Mouse (Mus musculus) frontal cortex, postnatal 36 days (tissue): ENCODE data around the gene Epn2.

Source experiments
- DNase-seq, 2 experiments: peaks; one replicate each; pipeline ENCODE4 v3.0.0; 2022; ENCODE audit warnings: low spot score in 2 of 2

The Epn2 gene

GRCm38 (mm10) chr11:61578983-61579877 is at the start of gene Epn2:
Gene Epn2, minus strand, starts transcription at chr11:61579687.
- DNase-seq, result peak; percentile 69 to 72

- no peak for DNase-seq
These were observed 47.0 kb upstream of the Epn2 start for GRCm38 (mm10) chr11:61626509-61626908.

GRCm38 (mm10) chr11:61625136-61625535 is 45.6 kb upstream of the Epn2 start:
- peak in 1 of 2 experiments; percentile 38 for DNase-seq

DNA sequence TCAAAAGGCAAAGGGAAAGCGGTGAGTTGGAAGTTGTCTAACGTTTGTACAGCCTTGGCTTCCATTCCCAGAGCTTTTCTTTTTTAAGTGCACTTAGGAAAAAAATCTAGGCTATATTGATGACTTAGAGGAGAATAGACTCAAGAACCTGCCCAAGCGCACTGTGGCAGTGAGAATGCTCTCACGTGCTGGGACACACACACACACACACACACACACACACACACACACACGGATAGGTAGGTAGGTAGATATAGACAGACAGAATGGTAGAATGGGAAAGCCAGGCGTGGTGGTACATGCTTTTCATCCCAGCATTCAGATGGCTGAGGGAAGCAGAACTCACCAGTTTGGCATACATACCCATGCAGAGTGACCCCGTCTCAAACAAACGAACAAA is 41.3 kb upstream of the Epn2 start:
- DNase-seq, result no peak

- peak; percentile 87 to 88 for DNase-seq
These were observed 40.8 kb upstream of the Epn2 start for GRCm38 (mm10) chr11:61620254-61620670.

DNA sequence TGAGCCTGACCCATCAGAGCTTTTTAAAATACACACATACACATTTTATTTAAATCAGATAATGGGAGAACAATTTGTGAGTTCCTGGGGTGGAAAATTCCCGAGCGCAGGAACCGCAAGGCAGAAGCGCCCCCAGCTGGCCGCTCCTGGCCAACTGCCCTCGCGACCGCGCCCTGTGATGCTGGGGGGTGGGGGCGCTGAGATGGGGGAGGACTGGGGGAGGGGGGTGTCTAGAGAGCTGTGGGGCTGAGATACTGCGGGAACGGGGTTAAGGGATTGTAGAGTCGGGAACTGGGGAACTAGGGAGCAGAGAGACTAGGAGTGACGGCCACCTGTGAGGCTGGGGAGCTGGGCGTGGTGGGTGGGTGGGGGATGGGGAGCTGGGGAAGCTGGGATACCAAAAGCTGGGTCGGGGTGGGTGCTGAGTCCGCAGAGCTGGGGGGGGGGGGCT is 40.3 kb upstream of the Epn2 start:
- peak; percentile 70 to 72 for DNase-seq

DNA sequence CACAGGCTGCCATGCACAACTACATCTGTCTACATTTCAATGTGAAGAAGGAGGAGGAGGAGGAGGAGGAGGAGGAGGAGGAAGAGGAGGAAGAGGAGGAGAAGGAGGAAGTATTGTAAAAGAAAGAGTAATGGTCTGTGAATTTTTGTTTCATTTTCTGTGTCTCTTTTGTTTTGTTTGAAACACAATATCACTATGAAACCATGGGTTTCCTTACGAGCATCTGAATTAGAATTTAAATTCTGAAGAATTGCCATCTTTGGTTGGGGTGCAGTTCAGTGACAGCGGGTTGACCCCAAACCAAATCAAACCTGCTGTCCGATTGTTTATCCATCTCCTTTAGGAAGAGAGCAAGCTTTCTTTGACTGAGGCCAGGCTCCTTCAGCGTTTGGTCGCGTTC is 39.9 kb upstream of the Epn2 start:
- no peak for DNase-seq

DNA sequence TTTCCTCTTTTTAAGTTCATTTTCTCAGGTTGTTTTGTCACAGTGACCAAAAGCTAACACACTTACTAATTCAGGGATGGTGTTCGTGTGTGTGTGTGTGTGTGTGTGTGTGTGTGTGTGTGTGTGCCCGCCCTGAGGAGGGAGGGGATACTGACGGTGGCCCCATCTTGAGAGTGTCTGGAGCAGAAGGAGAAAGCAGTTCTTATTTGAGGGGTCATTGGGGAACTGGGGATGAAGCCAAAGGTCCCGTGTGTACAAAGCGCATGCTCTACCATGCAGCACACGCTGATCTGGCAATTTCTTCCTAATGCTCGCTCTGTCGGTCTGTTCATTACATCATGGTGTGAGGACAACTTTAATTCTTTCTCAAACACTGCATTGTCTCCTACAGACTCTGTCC is 39.1 kb upstream of the Epn2 start:
- DNase-seq, result no peak

GRCm38 (mm10) chr11:61618131-61618530 is 38.6 kb upstream of the Epn2 start:
- DNase-seq, result no peak

GRCm38 (mm10) chr11:61617293-61617975 is 37.9 kb upstream of the Epn2 start:
- DNase-seq, result no peak

GRCm38 (mm10) chr11:61616523-61617292 is 37.2 kb upstream of the Epn2 start:
- DNase-seq, result no peak

GRCm38 (mm10) chr11:61615686-61616522 is 36.4 kb upstream of the Epn2 start:
- peak in 1 of 2 experiments; percentile 9 for DNase-seq

- DNase-seq, result no peak
These were observed 34.9 kb upstream of the Epn2 start for GRCm38 (mm10) chr11:61614401-61614800.

GRCm38 (mm10) chr11:61612116-61612635 is 32.7 kb upstream of the Epn2 start:
- no peak for DNase-seq

- DNase-seq, result peak in 1 of 2 experiments; percentile 15
These were observed 31.7 kb upstream of the Epn2 start for GRCm38 (mm10) chr11:61611197-61611596.

- DNase-seq, result no peak
These were observed 28.6 kb upstream of the Epn2 start for GRCm38 (mm10) chr11:61608072-61608471.

GRCm38 (mm10) chr11:61602705-61603104 is 23.2 kb upstream of the Epn2 start:
- DNase-seq, result no peak

DNA sequence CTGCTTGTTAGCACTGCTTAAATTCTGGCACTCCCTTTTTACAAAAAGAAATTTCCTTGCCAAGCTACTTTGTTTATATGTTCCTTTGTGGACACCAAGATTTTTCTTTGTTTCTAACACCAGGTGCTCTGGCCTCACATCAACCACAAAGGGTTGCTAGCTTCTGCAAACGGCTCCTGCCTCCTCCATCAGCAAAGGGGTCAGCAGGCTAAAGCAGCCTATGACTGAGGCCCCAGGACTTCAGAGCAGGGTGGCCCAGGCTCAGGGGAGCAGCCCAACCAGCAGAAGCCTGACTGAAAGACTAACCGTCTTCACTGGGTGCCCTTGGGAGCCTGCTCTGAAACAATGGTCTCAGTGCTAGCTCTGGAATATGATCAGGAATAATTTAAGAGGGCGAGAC is 22.0 kb upstream of the Epn2 start:
- no peak for DNase-seq

GRCm38 (mm10) chr11:61598367-61598766 is 18.9 kb upstream of the Epn2 start:
- no peak for DNase-seq

GRCm38 (mm10) chr11:61597471-61597870 is 18.0 kb upstream of the Epn2 start:
- no peak for DNase-seq

GRCm38 (mm10) chr11:61593069-61593468 is 13.6 kb upstream of the Epn2 start:
- DNase-seq, result no peak
